Mouse (Mus musculus) forebrain, embryonic 14.5 days (tissue): Measurements from ENCODE around the gene Ndufa11. TPM values are rescaled to one million over a fixed set of nuclear protein-coding genes. Genes with fewer than 3 reads are reported as not detected.
A peak's percentile ranks its signal among the peaks of the same experiment; 100 is the strongest.

Experiments
- ATAC-seq: fragments of 200-750 bp; cut with Nextera tagmentation; 2 replicates; pipeline ENCODE4 v1.8.0; 2017; ENCODE audit warnings: mild to moderate bottlenecking, moderate library complexity
- DNase-seq: peaks from one replicate; pipeline ENCODE4 v3.0.0-alpha.2; 2015; ENCODE audit warnings: low spot score
- H3K27ac ChIP-seq: fragments of 300-500 bp; sonication (generic); 2 replicates; pipeline ENCODE4 v1.5.1; 2014; ENCODE audit warnings: low read depth, mild to moderate bottlenecking, control low read depth, low read length, moderate library complexity
- H3K27me3 ChIP-seq: fragments of 300-500 bp; sonication (generic); replicated peaks from 2 replicates; pipeline ENCODE4 v1.6.1; 2014; ENCODE audit warnings: low read length, control low read depth, mixed read lengths; ENCODE audit not compliant: control insufficient read depth, insufficient read depth
- H3K36me3 ChIP-seq: fragments of 300-500 bp; sonication (generic); 2 replicates; pipeline ENCODE4 v1.6.1; 2014; ENCODE audit warnings: low read length, control low read depth; ENCODE audit not compliant: control insufficient read depth, insufficient read depth
- H3K4me1 ChIP-seq: fragments of 300-500 bp; sonication (generic); 2 replicates; pipeline ENCODE4 v1.6.1; 2014; ENCODE audit warnings: antibody characterized with exemption, low read length, control low read depth; ENCODE audit not compliant: control insufficient read depth, insufficient read depth
- H3K4me2 ChIP-seq: fragments of 300-500 bp; sonication (generic); 2 replicates; pipeline ENCODE4 v1.6.1; 2014; ENCODE audit warnings: mild to moderate bottlenecking, control low read depth, low read length
- H3K4me3 ChIP-seq: fragments of 300-500 bp; sonication (generic); 2 replicates; pipeline ENCODE4 v1.5.1; 2014; ENCODE audit warnings: low read depth, low read length, control low read depth
- H3K9ac ChIP-seq: fragments of 300-500 bp; sonication (generic); 2 replicates; pipeline ENCODE4 v1.6.1; 2014; ENCODE audit warnings: mild to moderate bottlenecking, low read length, control low read depth, moderate library complexity
- H3K9me3 ChIP-seq: fragments of 300-500 bp; sonication (generic); replicated peaks from 2 replicates; pipeline ENCODE4 v1.6.1; 2016; ENCODE audit warnings: low read length, control low read depth, mixed read lengths; ENCODE audit not compliant: control insufficient read depth
- WGBS: fragments of 180-500 bp; shearing (Covaris S2); extraction: QIAGEN DNeasy Blood & Tissue Kit; methylation state at CpG from one replicate; pipeline ENCODE4 v1.1.7; 2014; 5-methylcytosine and 5-hydroxymethylcytosine counted together
- polyA plus RNA-seq: library from polyadenylated mRNA; unstranded; fragments of >200 nt; fragmentation: Nextera tagmentation; extraction: Ambion mirVana; gene quantifications from 2 replicates; pipeline ENCODE4 v1.2.1, GENCODE M21; 2014

Ndufa11 gene
- polyA plus RNA-seq, 1 experiment from 2014 or later = 613 TPM

DNA sequence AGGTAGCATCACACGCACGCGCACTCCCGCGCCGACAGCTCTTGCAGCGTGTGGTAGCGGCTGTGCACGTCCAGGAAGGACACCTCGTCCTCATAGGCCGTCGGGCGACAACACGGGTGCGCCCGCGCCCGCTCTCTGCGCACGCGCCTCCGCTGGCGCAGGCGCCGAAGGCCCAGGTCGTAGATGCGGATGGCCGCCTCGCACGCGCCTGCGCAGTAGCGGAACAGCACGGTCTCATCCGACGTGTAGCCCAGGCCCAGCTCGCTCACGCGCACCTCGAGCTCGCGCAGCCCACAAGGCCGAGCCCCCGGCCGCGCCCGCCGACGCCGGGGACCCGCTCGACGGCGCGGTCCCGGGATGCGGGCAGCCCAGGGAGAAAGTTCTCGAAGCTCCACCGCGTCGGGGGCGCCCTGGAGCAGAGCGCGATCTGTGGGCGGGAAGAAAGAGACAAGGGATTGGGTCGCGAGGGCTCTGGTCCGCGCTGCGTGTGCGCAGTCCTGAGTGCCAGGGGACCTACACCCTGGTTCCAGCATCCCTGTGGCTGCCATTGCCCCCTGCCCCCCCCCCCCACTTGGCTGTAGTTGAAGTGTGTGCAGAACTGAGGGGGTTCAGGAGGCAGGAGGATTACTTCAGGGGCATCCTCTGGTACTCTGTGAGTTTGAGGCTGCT lies 34.0 kb downstream of the Ndufa11 start:
- Histone ChIP-seq H3K9ac (peak overlapping the region; percentile 43), H3K27ac (no peak overlapping the region), H3K4me3 (peak overlapping the region; percentile 21), H3K36me3 (no peaks in the 10 kb centered on the region), H3K4me1 (no peaks in the 10 kb centered on the region), H3K9me3 (no peaks in the 10 kb centered on the region), H3K4me2 (peak overlapping the region; percentile 32), H3K27me3 (peaks cover 49% of the 10 kb centered on the region)
- 24% methylated on average over 67 of the region's 71 CpGs for WGBS
- DNase-seq (peak; percentile 83), ATAC-seq (peak; percentile 88)

DNA sequence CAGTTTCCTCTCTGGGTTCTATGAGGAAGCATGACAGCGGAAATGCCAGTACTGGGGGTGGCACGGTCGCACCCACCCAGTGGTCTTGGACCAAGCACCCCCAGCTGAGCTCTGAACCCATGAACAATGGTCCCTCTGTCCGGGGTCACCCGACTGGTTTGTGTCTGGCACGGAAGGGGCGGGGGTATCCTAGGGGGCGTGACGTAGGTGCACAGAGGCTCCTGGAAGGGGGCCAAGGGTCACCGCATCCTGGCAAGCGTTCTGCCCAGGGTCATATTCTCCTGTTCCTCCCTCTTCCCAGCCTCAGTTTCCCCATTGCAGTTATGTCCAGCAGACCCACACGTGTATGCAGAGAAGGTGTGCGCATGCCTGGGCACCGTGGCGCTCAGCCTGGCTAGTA lies 35.9 kb downstream of the Ndufa11 start:
- ATAC-seq (no peak), DNase-seq (no peak)
- Histone ChIP-seq H3K9me3 (no peaks in the 10 kb centered on the region), H3K4me1 (peaks cover 6% of the 10 kb centered on the region), H3K4me2 (no peak overlapping the region), H3K27ac (no peak overlapping the region), H3K27me3 (peaks cover 62% of the 10 kb centered on the region), H3K36me3 (no peaks in the 10 kb centered on the region), H3K9ac (no peak overlapping the region), H3K4me3 (no peak overlapping the region)
- WGBS = 16% methylated on average over 15 of the region's 15 CpGs

DNA sequence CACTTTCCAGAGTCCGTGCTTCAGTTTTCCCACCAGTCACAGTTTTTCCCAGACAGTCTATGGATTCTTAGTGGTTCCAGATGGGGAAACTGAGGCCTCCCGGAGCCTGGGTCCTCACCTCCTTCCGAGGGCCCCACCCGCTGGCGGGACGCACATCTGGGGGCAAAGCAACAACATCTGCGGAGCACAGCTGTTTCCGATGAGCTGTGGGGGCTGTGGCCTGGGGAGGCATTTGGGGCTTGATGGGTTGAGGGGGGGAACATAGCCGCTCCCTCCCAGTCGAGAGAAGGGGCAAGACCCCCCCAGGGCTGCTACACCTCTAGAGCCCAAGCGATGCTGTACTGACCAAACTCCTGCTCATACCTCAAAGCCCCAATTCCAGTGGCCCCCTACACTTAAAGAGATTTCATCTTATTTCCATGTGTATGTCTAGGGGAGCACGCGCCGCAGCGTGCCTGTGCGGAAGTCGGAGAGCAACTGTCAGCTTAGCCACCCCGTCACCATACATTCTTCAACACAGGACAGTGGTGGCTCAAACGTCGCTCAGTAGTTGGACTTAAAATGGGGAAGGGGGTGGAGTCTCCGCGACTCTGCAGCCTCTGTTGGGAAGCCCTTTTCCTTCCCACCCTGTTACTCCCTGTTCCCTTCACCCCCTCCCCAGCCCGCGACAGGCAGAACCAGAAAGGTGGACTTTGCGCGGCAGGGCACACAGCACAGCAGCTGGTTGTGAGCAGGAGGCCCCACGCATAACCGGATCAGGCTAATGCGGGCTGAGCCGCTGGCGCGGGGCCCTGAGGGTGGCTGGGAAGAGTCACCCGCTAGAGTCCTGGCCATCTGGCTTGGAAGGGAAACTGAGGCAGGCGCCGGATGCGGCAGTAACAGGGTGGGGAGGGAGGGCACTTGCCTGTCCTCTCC lies 37.0 kb downstream of the Ndufa11 start:
- peaks cover 6% of the 10 kb centered on the region for H3K4me1 ChIP-seq
- H3K9ac ChIP-seq = no peak overlapping the region
- H3K36me3 ChIP-seq = no peaks in the 10 kb centered on the region
- ATAC-seq (no peak), DNase-seq (no peak)
- H3K9me3 ChIP-seq = no peaks in the 10 kb centered on the region
- H3K4me3 ChIP-seq = no peak overlapping the region
- H3K27ac ChIP-seq = no peak overlapping the region
- H3K4me2 ChIP-seq = no peak overlapping the region
- peaks cover 62% of the 10 kb centered on the region for H3K27me3 ChIP-seq
- 20% methylated on average over 36 of the region's 36 CpGs for WGBS

DNA sequence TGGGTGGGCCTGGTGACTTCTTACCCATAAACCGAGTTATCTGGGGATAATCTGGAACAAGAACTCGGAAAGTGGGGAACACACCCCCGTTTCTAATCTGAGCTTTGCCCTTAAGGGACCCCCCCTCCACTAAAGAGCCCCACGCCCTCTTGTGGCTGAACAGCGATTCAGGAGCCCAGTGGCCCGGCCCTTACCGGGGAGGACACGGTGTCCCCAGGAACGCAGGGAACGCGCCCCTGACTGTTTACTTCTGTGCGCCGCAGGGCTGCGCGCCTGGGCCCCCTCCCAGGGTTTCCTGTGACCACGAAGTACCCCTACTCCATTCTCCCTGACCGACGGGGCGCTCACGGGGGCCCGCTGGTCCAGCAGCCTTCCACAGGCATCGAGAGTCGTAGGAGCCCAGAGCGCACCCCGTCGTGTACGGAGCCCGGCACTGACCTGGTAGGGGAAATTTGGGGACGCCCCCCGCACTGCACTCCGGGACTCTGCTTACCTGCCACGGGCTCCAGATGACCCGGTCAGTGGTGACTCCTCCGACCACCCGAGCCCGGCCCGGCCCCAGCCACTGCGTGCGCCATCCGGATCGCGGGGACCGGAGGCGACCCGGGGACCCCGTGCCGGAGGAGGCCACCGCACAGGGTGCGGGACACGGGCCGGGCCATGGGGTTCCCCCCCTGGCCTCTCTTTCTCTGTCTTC lies 39.3 kb downstream of the Ndufa11 start:
- H3K9me3 ChIP-seq = no peaks in the 10 kb centered on the region
- WGBS = under 1% methylated on average over 50 of the region's 51 CpGs
- H3K36me3 ChIP-seq = no peaks in the 10 kb centered on the region
- DNase-seq (no peak), ATAC-seq (peak; percentile 5; the same call in 1 of the 2 replicates)
- H3K4me1 ChIP-seq = peaks cover 6% of the 10 kb centered on the region
- peak overlapping the region; percentile 37 for H3K4me3 ChIP-seq
- H3K27me3 ChIP-seq = peaks cover 58% of the 10 kb centered on the region
- peak overlapping the region; percentile 54 for H3K9ac ChIP-seq
- H3K4me2 ChIP-seq = peak overlapping the region; percentile 78
- no peak overlapping the region; the same call in 1 of the 2 replicates for H3K27ac ChIP-seq

DNA sequence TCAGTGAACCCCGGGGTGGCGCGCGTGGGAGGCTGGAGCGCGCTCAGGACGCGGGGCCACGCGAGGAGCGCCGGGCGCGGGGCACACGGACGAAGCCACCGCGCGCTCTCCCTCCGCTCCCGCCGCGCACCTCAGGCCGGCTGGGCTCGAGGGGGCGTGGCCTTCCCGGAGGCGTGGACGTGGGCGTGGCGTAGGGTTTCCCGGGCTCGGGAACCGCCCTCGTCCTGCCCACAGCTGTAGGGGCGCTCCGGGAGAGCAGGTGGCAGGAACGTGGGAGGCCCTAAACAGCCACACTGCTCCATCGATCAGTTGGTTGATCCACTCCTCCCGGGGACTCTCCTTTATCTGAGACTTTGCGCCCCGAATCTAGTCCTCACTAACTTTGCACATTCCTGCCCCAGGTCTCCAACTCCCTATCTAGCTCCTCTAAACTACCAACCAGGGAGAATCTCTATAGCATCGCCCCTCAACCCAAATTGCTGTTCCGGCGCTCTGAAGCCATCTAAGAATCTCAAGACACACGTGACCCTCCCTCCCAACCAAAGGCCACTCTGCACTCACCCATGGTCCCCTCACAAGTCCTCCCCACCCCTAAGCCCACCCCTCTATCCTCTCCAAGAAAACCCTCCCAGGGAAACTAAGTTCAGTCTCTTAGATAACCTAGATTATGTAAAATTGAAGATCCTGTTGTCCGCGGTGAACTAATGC lies 40.0 kb downstream of the Ndufa11 start, which contains the start of gene Nrtn:
Gene Nrtn, minus strand, starts transcription at position 115 of the 708 bp plus-strand sequence.
- DNase-seq (peak; percentile 74), ATAC-seq (peak; percentile 55)
- H3K4me2 ChIP-seq = peak within 1 kb of the TSS; percentile 78

DNA sequence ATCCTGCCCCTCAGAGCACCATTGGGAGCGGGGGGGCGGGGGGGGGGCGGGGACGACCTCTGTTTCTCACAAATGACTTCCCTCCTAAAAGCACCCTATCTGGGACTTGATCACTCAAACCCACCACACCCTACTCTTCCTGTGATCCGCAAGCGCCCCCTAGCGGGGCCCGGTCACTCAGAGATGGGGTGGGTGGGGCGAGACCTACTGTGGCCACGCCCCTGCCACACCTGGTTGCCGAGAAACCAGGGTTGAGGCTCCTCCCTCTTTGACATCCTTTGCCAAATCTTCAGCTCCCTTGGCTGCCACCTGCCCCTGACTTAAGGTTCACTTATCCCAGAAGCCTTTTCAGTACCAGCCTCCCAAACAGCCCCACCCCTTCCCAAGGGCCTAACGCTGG lies 40.6 kb downstream of the Ndufa11 start:
- ATAC-seq = no peak
- H3K4me2 ChIP-seq = no peak overlapping the region
- H3K36me3 ChIP-seq = no peaks in the 10 kb centered on the region
- 5% methylated on average over 12 of the region's 12 CpGs for WGBS
- H3K9ac ChIP-seq = no peak overlapping the region
- H3K4me3 ChIP-seq = no peak overlapping the region
- H3K9me3 ChIP-seq = no peaks in the 10 kb centered on the region
- peaks cover 47% of the 10 kb centered on the region for H3K27me3 ChIP-seq
- no peak for DNase-seq
- no peak overlapping the region for H3K27ac ChIP-seq
- H3K4me1 ChIP-seq = peaks cover 8% of the 10 kb centered on the region

More for the DNA sequence above, 40.0 kb downstream of the Ndufa11 start, which contains the start of gene Nrtn:
- Histone ChIP-seq H3K4me1 (peaks cover 8% of the 10 kb centered on the region), H3K27ac (no peak within 1 kb of the TSS; the same call in 1 of the 2 replicates), H3K27me3 (peaks cover 52% of the 10 kb centered on the region), H3K4me3 (peak within 1 kb of the TSS; percentile 37), H3K36me3 (no peaks in the 10 kb centered on the region), H3K9me3 (no peaks in the 10 kb centered on the region), H3K9ac (peak within 1 kb of the TSS; percentile 54)
- WGBS = under 1% methylated on average over 44 of the region's 48 CpGs

DNA sequence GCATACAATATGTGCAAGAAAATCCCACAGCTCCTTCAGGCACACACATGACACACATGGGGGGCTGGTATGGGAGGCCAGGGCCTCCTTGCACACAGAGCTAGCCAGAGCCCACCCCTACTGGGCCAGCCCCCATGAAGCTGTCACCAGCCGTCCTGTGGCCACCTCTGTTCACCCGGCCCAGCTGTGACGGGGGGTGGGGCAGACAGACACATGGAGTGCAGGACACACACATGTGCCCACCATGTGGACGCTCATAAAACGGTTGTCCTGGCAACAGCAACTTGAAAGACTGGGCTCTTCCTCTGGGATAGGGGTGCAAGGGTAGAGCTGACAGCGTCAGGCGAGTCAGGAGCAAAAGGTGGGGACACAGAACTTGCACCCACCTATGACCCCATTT lies 41.7 kb downstream of the Ndufa11 start:
- no peak overlapping the region for H3K9ac ChIP-seq
- WGBS = 60% methylated on average over 7 of the region's 7 CpGs
- peaks cover 8% of the 10 kb centered on the region for H3K4me1 ChIP-seq
- H3K4me2 ChIP-seq = no peak overlapping the region
- H3K36me3 ChIP-seq = no peaks in the 10 kb centered on the region
- no peak for DNase-seq
- ATAC-seq = no peak
- H3K4me3 ChIP-seq = no peak overlapping the region
- no peaks in the 10 kb centered on the region for H3K9me3 ChIP-seq
- no peak overlapping the region for H3K27ac ChIP-seq
- peaks cover 36% of the 10 kb centered on the region for H3K27me3 ChIP-seq

DNA sequence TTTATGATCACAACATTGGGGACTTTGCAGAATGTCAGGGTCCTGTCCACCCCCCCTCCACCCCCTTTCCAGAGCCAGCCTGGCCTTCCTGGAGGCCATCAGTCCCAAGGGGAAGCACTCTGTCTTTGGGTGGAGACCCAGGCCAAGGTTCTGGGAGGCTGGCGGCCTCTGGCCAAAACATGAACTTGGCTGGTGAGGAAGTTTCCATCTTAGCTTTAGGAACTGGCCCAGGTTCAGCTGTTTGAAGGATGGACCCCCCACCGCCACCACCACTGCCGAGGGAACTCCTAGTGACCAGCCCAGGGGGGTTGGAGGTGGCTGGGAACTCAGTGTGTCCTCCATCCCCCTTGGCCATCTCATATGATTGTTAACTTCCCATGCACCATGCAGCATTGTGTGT lies 43.5 kb downstream of the Ndufa11 start:
- H3K4me2 ChIP-seq = no peak overlapping the region
- peaks cover 13% of the 10 kb centered on the region for H3K4me1 ChIP-seq
- no peaks in the 10 kb centered on the region for H3K36me3 ChIP-seq
- WGBS = 72% methylated on average over 3 of the region's 3 CpGs
- ATAC-seq (no peak), DNase-seq (no peak)
- H3K4me3 ChIP-seq = no peak overlapping the region
- no peak overlapping the region for H3K9ac ChIP-seq
- H3K27me3 ChIP-seq = peaks cover 18% of the 10 kb centered on the region
- H3K27ac ChIP-seq = no peak overlapping the region
- no peaks in the 10 kb centered on the region for H3K9me3 ChIP-seq
